Mouse (Mus musculus) small intestine, adult 2 months (tissue): ENCODE data around the gene Ppp1r12a.

ENCODE experiments used
- CTCF ChIP-seq: fragments of 200-500 bp; IDR thresholded peaks from 2 replicates; pipeline ENCODE4 v1.5.1; 2012; ENCODE audit warnings: low read depth, mild to moderate bottlenecking, control low read depth, inconsistent platforms, low read length, moderate library complexity, mixed read lengths; ENCODE audit not compliant: insufficient replicate concordance, insufficient read length; ENCODE audit errors: extremely low read depth
- POLR2A ChIP-seq: fragments of 200-500 bp; IDR thresholded peaks from 2 replicates; pipeline ENCODE4 v1.6.1; 2012; ENCODE audit warnings: low read depth, mild to moderate bottlenecking, control low read depth, inconsistent platforms, low read length, moderate library complexity

DNA sequence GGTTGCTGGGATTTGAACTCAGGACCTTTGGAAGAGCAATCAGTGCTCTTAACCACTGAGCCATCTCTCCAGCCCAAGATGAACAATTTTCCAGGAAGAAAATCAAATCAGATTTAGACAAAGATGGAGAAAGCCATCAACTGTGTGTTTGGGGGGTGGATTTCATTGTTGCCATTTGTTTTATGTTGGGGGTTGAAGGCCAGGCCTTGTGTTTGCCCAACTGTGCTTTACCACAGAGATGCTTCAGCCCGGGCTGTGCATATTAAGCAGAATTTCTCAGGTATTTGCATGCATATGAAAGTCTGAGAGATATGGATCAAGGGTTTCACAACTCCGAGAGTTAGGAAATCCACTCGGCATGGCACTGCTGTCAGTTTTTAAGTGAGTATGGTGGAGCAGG, 149.4 kb downstream of the Ppp1r12a start:
- TF ChIP-seq POLR2A (no peak), CTCF (no peak)
